Mouse (Mus musculus) layer of hippocampus, adult 9-11 months (tissue): Measurements from ENCODE around the gene Clk4.

Experiments
- DNase-seq: peaks from one replicate; pipeline ENCODE4 v3.0.0; 2022

The Clk4 gene

DNA sequence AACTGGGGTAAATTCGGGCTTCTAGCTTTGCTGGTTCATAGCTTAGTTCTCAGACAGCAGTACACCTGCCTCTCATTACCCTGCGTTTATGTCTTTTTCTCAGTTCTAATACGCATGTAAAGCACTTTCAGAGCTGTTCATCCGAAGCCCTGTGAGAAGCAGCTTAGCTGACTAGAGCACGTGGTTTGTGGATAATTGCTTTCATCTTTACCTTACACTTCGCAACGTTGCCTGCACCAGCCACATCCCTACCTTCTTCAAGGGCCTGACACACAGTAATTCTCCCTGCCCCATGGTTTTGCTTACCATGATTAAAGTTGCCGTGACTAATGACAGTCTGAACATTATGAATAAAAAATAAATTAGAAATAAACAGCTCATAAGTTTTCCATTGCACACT is 50.3 kb downstream of the Clk4 start:
- no peak for DNase-seq

DNA sequence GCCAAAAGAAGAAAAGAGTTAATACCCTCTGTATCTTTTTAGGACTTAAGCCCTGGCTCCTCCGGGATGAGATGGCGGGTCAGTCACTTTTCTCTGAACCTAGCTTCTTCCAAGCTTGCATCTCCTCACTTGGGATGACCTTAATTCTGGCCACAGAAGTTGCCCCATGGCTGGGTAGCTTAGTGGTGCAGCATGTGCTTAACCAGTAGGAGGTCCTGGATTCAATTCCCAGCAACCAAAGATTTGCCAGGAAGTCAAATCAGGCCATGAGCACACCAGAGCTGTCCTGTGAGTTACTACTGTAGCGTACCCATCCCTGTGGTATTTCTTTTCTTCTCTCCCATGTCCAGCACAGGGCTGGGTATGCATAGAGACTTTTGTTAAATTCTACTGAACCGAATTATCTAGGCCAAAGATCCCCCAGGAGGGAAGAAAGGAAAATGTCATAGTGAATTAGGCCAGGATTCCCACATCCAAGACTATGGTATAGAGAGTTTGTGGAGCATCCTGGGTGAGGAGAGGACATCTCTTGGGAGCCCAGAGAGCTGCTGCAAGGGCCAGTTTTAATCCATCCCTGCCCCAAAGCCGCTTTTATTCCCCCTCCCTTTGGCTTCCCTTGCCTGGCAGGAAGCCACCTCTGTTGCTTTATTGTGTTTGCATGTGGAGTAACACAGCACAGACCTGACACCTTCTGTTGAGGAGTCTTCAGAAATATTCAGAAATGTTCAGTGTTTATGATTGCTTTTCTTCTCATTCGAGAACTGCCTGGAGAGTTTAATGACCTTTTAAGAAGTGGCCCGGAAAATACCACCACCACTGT is 54.7 kb downstream of the Clk4 start:
- no peak for DNase-seq

DNA sequence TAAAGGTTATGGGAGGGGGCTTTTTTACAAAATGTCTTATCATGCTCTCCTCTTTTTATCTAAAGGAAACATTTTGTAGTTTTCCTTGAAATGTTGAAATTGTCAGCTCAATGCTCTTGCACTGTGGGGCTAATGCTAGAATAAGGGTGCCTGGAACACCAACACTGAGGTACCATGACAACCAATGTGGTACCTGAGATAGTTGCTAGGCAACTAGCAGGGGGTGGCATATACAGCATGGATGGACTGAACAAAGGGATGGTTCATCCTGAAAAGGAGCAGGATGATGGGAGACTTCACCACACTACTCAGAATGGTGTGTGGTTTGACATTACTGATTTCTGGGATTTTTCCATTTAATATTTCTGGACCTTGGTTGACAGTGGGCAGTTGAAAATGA is 59.1 kb downstream of the Clk4 start:
- DNase-seq: no peak

DNA sequence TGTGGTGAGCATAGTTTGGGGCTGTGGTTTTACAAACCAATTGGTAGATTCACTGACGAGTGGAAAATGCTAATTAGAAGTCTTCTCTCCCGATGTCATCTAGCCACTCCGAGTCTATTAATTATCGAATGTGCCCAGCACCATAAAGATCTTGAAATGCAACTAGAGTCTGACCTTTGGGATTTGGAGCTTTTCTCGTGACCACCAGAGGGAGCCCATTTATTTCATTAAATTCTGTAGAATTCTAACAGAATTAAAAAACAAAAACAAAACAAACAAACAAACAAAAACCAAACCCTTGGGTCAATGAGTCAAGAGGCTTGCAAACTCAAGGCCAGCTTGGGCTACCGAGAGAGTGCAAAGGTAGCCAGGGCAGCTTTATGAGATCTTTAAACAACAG is 65.4 kb downstream of the Clk4 start:
- no peak for DNase-seq

DNA sequence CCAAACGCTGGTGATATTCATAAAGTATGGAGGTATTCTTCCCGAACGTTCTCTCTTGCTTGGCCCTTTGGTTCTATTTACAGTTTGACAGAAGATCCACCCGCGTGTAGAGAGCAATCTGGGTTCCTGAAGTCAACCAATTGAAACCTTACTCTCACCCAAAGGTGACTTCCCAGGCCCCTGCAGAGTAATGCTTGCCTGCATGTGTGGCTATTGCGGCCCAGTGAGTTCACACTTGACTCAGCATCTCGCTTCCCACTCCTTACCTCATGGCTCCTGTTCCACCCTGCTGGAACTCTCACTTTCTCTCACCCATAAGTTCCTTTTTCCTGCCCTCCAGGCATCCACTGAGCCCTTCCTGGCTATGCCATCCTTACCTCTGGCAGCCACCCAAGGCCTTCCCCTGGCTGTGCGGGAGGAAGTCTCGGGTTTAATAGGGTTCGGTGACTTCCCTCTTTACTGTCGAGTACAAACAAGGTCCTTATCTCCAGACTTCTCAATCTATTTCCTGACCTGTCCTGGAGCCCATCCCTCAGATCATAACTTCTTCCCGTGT is 66.9 kb downstream of the Clk4 start:
- peak; percentile 45 for DNase-seq

DNA sequence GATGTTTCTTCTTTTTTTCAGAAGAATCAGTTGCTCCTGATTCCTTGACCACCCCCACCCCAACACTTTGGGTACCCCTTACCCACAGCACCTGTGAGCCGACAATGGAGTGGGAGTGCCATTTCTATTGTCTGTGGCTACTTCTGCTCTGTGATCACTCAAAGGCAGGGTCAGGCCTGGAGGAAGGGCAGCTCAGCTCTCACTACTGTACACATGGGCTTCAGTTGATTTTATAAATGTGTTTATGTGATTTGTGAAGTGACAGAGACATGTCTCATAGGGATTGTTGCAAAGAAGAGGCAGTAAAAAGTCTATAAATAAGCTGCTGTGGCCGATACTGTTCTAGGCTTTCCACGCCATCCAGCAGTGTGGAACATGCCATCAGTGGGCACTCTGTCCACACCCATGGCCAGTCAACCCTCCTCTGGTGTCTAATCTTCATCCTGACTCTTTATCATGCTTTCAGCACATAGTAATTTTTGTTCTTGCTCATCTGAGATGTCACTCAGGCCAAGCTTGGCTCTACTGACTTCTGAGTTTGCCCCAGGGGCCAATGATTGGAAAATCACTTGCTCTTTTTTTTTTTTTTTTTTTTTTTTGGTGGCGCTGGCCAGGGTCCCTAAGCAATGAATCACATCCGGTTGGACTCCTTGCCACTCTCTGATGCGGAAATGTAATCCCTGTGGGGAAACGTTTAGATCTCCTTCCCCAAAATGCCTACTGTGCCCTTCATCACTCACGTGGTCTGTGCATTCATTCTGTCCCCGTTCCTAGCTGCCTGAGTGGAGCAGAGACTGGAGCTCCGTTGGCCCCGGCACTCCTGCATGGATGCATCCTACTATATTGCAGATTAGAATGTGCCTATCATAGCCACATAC is 68.5 kb downstream of the Clk4 start:
- no peak for DNase-seq
